Mouse (Mus musculus): ENCODE measurements at regions not wholly inside any gene's neighbourhood (a gene's known extent, or its start where the extent isn't known, plus 50 kb on each side); places are given as distances from the start of the nearest gene placed in this dataset.

DNA sequence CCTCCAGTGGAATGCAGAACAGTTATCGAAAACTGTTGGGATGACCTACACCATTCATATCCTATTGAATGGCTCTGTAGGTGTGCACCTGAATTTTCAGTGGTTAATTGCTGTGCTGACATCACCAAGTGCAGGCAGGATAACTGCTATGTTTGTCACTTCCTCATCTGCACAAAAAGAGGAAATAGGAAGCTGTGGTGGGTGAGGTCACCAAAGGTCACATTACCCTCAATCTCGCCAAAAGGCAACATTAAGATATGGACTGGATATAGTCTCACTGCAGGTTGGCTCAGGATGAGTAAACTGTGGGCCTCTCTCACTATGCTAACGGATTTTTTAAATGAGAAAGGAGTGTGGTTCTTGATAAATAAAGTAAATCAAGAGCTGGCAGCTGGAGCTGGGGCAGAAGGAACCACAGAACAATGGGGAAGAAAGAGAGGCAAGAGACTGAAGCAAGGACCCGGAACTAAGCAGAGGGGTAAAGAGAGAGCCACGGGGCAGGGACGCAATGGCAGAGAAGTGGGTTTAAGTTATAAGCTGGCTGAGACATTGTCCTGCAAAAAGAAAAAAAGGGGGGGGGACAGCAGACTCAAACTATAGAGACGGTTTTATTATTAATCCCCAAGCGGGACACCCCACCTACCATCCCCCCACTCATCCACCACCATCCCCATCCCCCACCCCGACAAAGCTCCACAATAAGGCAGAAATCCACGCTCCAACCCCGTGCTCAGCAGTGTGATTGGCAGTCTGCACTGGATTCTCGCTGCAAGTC, 109.6 kb upstream of the Zdhhc25 start:
- DNase-seq: no peak

DNA sequence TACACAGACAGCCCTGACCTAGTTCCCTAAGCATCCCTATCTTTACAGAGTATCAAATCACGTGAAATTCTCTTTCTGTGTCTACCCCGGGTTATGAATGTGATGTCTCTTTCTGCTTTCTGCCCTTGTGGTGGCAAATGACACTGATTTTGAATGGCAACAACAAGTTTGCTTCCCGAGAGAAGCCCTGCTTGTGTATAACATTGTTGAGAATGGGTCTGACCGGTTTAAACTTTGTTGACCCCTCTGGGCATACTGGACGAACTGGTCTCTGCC, 109.1 kb upstream of the Zdhhc25 start:
- DNase-seq: no peak

DNA sequence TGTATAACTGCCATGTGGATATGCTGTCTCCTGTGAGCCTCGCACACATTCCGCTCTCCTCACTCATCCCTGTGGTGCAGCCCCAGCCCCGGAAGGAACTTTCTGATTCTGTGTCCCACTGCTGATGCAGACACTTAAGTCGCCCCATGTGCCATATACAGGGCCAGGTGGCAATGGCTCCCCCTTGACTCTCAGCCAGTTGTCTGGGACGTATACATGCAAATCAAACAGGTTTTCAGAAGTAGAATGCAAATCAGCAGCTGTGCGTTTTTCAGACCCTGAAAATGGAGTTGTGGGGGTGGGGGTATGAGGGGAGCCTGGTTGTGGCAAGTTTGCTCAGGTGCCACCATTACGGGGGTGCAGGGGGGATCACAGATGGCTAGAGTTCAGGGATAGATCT, 102.1 kb upstream of the Zdhhc25 start:
- DNase-seq: no peak

DNA sequence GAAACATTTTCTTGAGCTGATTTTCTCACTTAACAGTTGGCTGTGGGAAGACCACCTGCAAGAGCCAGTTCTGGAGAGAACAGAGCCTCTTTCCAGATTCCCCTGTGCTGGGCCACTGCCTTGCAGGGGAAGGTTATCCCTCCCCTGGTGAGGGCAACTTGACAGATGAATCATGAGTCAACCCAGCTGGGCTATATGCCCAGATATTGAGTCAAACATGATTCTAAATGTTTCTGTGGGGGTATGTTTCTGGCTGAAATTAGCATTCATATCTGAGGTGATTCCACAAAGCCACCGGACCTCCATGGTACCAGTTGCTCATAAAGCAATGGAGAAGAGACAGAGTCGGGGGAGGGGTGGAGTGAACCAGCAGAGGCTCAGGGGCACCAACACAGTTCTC, 97.8 kb upstream of the Zdhhc25 start:
- DNase-seq: peak; percentile 43

DNA sequence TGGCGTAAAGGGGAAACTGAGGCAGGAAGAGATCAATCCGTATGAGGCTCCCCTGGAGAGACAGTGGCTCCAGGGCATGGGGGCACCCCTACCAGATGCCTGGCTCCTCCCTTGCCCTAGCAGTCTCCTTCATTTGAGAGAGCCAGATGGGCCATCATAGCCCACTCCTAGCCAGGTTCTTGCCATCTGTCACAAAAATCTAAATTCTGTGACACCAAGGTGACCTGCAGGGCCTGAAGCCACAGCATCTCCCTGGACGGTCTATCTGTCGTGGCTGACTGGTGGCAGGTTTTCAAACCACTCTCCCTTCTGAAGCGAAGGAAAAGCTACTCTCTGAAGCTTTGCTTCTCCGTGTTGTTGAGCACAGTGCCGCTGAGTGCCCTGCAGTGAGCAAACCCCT, 96.2 kb upstream of the Zdhhc25 start:
- no peak for DNase-seq

DNA sequence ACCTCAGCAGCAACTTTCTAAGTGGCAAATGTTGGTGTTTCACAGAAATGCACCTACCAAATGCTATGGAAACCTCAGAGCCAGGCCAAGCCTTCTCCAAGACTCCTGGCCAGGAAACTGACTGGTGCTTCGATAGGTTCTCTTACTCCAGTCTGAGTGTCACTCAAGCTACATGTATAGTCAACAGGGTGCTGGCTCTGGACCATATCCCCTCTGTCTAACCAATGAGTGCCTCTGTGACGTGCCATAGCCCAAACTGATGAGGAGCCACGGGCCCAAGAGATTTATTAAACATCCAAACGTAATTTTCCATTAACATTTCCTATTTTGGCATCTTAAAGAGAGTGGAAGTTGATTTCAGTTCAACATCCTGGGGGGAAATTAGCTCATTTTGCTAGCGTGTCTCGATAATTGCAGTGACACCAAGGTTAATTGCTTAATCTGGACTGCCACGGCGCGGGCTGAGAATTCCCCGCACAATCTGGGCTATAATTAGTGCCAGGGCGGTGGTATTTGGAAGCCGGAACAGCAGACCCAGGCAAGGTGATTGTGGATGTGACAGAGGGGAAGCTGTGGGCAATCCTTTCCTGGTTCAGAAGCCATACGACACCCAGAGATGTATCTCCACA, 94.5 kb upstream of the Zdhhc25 start:
- no peak for DNase-seq

DNA sequence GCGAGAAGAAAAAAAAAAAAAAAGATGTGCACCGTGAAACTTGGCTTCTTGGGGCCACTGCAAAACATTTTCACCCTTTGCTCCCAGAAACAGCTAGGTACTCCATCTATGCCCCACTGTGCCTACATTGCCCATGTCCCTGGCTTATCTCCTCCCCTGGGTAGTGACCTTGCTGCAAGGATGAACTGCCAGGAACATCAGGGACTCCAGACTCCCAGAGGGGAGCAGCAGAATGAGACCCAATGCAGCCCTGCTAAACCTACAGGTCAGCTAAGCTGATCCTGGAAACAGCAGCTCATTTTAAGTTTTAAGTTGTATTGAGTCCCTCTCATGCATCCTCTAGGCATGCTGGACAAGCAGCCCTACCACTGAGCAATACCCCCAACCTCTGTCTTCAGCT, 92.2 kb upstream of the Zdhhc25 start:
- DNase-seq: no peak

DNA sequence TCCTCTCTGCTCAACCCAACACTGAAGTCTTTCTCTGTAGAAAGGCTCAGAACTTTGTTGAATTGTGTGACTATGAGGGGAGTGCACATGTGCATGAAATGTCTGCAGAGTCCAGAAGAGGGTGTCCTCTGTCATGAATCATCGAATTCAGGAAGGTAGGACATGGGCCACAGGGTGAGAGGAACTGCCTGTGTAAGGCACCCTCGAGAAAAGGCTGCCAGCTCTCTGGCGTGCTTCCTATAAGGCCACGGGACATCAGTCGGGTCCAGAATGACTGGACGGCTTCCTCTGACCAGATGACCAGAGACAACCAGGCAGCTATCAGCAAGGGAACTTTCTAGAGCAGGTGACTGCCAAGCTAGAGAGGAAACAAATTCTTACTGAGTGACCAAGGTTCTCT, 91.1 kb upstream of the Zdhhc25 start:
- DNase-seq: peak; percentile 41

DNA sequence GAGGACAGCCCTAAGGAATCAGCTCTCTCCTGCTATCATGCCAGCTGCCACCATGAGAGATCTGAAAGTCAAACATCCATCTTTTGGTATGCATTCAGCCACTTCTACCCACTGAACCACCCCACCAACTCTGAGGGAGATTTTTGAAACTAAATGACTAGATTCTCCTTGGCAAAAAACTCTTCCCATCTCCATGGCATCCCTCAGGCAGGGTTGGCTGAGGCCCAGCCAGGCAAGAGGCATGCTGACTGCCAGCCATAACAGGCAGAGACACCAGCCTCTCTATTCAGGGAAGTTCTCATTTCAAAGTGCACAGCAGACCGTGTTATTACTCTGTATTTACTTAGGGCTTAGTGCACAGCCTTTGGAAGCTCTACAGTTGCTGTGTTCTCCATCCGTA, 90.5 kb upstream of the Zdhhc25 start:
- DNase-seq: peak; percentile 44

DNA sequence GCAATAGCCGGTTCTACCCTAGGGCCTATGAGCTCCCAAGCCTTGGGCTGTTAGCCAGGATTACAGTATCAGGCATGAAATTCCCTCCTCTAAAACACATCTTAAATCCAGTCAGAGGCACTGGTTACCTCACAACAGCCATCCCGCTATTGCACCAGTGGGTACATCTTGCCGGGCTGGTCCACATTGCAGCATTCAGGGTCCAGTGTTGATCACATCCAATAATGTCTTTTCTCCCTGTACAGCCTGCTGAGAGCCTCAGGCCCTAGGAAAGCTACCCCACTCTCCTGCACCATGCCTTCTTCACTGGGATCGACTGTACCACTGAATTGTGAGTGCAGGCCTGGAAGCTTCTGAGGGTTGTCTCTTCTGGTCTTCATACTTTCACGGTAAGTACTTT, 86.0 kb upstream of the Zdhhc25 start:
- DNase-seq: no peak

DNA sequence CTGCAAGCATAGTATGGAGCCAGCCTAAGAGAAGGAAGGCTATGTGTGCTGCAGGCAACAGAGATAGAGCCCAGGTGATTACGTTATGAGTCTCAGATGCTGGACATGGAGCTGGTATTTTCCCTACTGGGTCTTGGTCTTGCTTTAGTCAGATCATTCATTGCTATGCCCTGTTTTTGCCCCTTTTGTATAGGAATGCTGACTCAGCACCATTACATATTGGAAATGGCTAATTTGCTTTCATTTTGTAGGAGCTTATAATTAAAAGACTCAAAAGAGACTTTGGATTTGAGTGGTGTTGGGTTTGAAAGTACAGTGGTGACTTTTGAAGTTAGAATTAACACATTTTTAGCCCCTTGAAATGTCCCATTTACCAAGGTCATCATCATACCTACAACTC, 68.9 kb upstream of the Zdhhc25 start:
- no peak for DNase-seq

DNA sequence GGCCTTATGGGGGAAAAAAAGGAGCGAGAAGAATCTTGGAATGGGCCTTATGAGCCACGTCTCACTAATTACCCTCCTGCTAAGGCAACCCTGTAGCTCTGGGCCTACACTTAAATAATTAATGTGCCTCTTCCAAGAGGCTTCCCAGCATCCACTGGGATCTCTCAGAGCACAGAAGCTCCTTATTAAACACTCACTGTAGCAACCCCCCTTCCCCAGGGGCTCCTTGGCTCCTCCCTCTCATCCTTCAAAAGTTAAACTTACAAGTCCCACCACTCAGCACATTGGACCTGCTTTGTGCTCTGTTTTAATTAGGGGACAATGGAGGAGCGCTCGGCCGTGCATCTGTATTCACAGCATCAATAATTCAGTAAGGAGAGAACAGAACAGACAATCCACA, 68.1 kb upstream of the Zdhhc25 start:
- no peak for DNase-seq

DNA sequence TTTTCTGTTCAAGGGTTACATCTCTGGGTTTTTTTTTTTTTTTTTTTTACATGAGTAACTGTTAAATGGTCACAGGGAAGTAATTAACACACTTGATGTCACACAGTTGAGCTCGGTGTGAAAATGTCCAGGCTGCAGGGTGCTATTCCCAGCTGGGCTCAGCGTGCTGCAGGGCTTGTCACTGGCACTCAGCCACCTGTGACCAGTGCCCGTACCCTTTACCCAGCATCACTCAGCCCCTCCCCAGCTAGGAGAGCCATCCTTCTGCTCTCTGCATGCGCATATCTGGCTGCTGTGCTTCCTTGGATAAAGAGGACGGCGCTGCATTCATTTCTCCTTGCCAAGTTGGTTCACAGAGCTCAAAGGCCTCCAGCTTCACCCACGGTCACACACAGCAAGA, 66.7 kb upstream of the Zdhhc25 start:
- DNase-seq: no peak

DNA sequence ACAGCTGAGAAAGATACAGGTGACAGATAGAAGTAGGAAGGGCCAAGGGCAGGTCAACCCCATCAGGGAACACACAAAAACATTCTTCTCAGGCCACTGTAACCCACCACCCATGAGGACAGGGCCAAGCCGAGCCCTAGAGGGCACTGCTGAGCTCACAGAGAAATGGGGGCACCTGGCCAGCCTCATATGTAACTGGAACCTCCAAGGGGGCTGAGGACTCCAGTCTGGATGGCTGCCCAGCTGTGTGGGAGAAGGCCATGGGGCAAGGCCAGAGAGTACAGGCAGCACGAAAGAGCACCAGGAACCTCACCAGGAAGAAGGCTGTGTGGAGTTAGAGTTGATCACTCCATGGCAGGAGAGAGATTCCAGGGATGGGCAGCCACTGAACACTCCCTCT, 64.6 kb upstream of the Zdhhc25 start:
- DNase-seq: peak; percentile 14

DNA sequence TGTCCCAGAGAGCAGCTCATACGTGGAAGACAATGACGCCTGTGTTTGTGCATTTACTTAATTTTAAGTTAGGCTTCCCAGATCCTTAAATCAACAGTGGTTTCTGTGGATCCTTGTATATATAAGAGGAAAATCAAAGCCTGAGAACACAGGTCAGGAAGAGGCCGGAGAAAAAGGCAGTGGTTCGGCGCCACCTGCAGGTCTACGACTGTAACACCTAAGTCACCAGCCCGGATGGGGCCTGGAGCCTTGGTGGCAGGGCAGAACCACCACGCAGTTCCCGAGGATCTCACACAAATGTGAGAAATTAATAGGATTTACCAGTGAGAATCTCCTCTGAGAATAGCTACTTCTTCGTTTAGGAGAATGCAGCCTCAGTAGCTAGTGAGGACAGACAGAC, 62.9 kb upstream of the Zdhhc25 start:
- peak; percentile 75 for DNase-seq

DNA sequence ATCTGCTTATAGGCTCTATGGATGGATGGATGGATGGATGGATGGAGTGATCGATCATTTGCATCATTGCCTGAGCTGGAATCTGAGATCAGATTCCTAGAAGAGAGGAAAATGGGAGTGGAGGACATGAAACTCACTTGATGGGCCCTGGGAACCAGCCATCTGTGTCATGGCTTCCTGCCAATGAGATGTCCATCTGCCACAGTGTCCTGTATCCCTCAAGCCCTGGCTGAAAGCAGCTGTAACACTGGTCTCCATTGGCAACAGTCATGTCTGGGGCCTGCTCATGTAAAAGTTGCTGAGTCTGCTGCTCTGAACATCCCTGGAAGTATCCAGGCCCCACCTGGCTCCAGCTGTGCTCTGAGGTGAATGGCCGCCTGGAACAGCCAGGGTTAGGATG, 57.5 kb upstream of the Zdhhc25 start:
- peak; percentile 78 for DNase-seq

DNA sequence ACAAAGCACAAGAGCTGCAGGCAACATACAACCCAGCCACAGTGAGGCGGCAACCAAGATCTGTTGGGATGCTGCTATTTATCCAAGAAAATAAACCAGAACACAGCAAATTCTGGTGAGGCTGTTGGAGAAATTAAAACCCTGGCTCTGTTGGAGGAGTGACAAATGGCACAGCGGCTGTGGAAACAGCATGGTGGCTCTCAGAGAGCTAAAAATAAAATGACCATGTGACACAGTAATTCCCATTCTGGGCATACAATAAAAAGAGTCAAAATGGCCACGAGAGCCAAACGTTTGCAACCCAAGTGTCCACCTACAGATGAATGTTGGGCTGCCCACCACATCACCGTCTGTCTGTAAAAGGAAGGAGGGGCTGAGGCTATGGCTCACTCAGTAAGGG, 55.9 kb upstream of the Zdhhc25 start:
- DNase-seq: peak; percentile 83

DNA sequence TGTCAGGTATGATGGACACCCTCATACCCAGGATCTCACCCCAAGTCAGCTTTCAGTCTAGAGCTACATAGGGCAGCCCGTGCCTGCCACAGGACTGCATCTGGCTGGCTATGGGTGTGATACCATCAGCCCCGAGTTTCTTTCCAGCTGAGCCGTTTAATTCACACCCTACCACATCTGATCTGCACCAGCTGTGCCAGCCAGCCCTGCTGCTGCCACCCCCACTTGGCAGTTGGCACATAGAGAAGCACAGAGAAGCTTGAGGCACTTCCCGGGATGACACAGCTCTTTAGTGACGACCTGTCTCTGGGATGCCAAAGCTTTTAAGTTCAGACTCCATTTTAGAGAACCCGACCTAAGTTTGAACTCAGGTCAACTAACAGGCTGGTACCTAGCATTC, 51.8 kb upstream of the Zdhhc25 start:
- no peak for DNase-seq
